Mouse (Mus musculus) testis, adult 2 months (tissue): ENCODE results near the gene Dmkn.

ENCODE experiments used
- CTCF ChIP-seq: fragments of 200-500 bp; IDR thresholded peaks from 2 replicates; pipeline ENCODE4 v1.5.1; 2012; ENCODE audit warnings: low read depth, mild to moderate bottlenecking, inconsistent platforms, low read length, moderate library complexity; ENCODE audit not compliant: control insufficient read depth, insufficient read depth, insufficient replicate concordance
- POLR2A ChIP-seq: fragments of 200-500 bp; IDR thresholded peaks from 2 replicates; pipeline ENCODE4 v1.6.1; 2012; ENCODE audit warnings: low read depth, mild to moderate bottlenecking, inconsistent platforms, low read length, moderate library complexity; ENCODE audit not compliant: control insufficient read depth

GRCm38 (mm10) chr7:30747525-30748204 is 15.9 kb upstream of the Dmkn start:
- TF ChIP-seq CTCF (no peak; the same call in 1 of the 2 replicates), POLR2A (no peak)
